Mouse (Mus musculus) heart, postnatal 10 days (tissue): ENCODE measurements around the gene Ldb3. TPM values are rescaled to one million over a fixed set of nuclear protein-coding genes. Genes with fewer than 3 reads are reported as not detected.

Experiments
- DNase-seq, 2 experiments: peaks; one replicate each; pipeline ENCODE4 v3.0.0; 2021
- intact Hi-C: fragments of 180-260 bp; cut with DNase I; formaldehyde crosslinking; loops from one replicate; pipeline ENCODE4 v1.15.1; 2025
- total RNA-seq, 2 experiments: library from RNA; stranded (reverse); gene quantifications; 2 replicates each; pipeline ENCODE4 v1.2.3; 2021

Ldb3 gene
- total RNA-seq, 2 experiments from 2014 or later = 879 to 920 TPM

GRCm38 (mm10) chr14:34564646-34565045, 23.8 kb downstream of the Ldb3 start:
- DNase-seq = peak; percentile 82 to 83
- intact Hi-C loops = no loop called here

DNA sequence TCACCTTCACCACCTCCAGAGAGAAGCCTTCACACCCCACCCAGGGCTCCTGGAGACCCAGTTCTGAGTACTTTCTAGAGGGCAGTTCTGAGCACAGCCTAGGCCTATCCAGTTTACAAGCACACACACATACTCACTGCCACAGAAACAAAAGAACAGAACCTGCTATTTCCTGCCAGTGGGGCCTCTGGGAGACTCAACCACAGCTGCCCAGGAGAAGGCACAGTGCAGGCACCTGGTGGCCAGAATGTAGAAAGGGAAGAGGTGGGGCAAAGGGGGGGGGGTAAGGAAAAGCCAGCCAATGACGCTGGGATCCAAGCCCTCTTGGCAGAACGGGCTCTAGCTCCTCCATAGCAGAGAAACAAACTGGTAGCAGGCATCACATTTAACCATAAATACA, 26.1 kb downstream of the Ldb3 start:
- DNase-seq = no peak
- intact Hi-C loops = no loop called here

DNA sequence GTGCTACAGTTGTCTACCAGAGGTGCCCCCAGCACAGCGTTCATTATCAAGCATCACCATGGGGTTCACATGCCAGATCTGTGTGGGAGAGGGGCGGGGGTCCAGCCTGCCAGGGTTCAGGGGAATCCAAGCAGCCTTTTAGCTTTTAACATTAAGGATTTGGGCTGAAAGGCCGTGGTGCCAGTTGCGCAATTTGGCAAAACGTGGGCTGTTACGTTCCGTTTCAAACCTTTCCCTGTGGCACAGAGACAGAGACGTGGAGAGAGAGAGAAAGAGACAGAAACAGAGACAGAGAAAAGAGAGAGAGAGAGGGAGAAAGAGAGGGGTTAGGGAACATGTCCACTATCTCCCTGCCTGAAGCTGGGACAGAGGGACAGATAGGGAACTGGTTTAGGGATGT, 26.8 kb downstream of the Ldb3 start:
- intact Hi-C loops = no loop called here
- DNase-seq = no peak

DNA sequence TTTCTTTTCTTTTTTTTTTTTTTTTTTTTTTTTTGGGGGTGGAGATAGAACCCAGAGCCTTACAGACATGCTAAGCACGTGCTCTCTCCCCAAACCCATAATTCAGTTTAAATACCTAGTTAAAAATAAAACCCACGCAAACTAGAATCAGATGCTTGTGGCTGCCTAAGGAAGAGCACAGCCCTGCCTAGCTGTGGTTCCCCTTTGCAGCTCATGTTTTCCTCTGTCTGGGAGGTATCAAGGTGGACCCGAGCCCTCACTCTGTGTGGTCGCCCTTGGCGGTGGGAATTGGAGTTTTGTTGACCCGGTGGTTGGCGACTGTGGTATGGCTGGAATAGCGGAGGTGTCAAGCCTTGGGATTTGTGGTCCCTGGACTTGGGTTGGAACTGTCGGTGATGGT, 29.5 kb downstream of the Ldb3 start:
- intact Hi-C loops = loop anchor here (10.0 kb wide), 1 partner anchor 284 kb away; no protein-coding TSS in a partner anchor
- DNase-seq = no peak

GRCm38 (mm10) chr14:34555211-34555610, 33.3 kb downstream of the Ldb3 start:
- DNase-seq = no peak
- intact Hi-C loops = loop anchor here (10.0 kb wide), 1 partner anchor 280 kb away; no protein-coding TSS in a partner anchor

DNA sequence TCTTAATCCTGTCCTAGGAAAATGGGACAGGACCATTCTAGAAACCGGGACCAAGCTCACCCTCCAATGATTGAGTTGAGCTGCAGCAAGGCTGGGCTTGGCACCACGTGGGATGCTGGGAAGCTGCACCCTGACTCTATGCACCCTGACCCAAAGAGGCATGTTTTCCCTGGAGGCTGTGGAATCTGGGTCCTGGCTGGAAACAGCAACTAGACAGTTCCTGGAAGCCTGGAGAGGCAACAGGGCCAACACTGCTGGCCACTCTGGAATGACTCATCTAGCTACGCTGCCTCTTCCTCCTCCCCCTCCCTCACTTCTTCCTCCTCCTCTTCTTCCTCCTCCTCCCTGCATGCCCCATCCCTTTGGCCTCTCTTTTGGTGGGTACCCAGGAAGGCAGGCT, 34.4 kb downstream of the Ldb3 start:
- DNase-seq = peak; percentile 69 to 73
- intact Hi-C loops = loop anchor here (10.0 kb wide), 1 partner anchor 279 kb away; no protein-coding TSS in a partner anchor

DNA sequence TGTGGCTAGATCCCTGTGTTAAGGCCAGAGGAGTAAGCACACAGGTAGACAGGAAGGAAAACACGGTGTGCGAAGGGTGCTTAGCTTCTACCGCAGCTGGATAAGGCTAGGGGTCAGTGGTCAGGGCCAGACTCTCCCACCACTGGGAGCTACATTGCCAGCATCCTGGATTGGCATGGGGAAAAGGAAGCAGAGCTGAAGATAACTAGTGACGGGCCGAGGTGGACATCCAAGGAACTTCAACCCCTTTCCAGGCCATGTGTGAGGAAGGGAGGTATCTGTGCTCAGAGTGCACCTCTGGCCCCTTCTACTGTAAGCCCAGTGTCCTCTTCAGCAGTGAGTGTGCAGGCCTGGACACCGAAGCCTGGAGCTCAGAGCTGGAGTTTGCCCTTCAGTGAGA, 35.0 kb downstream of the Ldb3 start:
- intact Hi-C loops = loop anchor here (10.0 kb wide), 1 partner anchor 279 kb away; no protein-coding TSS in a partner anchor
- DNase-seq = no peak

- no peak for DNase-seq
- intact Hi-C loops = loop anchor here (10.0 kb wide), 1 partner anchor 277 kb away; no protein-coding TSS in a partner anchor
These were observed 36.3 kb downstream of the Ldb3 start for GRCm38 (mm10) chr14:34552226-34552625.

DNA sequence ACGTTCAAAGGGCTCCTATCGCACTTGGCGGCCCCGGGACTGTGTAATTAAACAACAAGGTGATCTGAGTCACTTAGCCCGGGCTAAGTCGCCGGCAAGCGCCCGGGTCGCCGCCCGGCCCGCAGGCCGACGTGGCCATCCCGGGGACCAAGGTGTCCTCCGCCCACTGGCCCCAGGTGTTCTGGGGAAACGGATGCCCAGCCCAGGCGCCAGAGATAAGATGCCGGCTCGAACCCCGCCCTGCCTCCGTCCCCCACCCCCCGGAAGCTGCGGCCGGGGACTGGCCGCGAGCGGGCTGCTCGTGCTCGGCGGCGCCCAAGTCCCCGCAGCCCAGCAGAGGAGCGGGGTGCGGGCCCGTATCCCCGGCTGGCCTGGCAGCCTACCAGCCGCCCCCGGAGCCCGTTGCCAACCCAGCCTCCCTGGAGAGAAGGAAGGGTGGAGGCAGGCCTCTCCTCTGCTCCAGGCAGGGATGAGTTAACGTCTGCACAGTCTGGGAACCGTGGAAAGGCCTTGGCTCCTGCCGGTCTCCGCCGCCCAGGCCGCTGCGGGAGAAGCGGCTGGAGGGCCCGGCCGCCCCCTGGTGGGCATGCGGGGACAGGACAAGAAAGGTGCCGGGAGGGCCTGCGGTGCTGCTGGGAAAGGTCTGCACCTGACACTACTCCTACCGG, 39.3 kb downstream of the Ldb3 start:
- DNase-seq = peak; percentile 86 to 88
- intact Hi-C loops = loop anchor here (2.0 to 5.0 kb wide), 3 partner anchors 48 to 177 kb away; partner anchors contain the start of gene Sncg

- intact Hi-C loops = loop anchor here (2.0 to 5.0 kb wide), 3 partner anchors 48 to 176 kb away; partner anchors contain the start of gene Sncg
- DNase-seq = peak; percentile 78
These were observed 40.0 kb downstream of the Ldb3 start for GRCm38 (mm10) chr14:34548391-34549001.

DNA sequence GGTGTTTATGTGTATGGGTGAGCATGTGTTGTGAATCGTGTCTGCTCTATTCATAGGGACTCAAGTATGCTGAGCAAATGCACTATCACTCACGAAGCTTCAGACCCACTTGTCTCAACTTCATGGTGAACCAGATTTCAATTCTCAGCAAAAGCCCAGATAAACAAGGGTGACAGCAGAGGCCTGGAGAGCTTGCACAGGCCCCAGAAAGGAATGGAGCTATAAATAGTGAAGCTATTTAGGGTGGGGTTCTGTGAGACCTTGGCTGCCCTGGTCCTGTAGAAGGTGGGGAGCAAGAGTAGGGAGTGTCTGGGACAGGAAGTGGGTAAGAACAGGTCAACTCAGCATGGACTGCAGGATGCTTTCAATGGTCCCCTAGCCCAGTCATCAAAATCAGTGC, 43.9 kb downstream of the Ldb3 start:
- peak; percentile 62 to 69 for DNase-seq
- intact Hi-C loops = no loop called here

DNA sequence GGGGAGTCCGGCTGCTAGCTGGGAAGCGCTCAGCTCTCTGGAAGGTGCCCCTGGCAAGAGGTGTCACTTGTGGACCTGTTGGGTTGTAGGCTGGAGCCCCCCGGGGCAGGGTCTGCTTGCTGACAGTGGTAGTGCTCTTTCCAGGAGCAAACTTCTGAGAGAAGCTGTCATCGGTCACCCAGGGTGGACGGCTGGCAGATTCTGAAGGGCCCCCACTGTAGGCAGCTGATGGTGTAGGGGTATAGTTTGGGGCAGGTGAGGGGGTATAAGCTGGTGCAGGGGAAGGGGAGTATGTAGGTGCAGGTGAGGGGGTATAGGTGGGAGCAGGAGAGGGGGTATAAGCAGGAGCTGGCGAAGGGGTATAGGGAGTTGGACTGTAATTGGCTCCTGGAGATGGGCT, 44.5 kb downstream of the Ldb3 start:
- intact Hi-C loops = no loop called here

GRCm38 (mm10) chr14:34543596-34543995, 44.9 kb downstream of the Ldb3 start:
- intact Hi-C loops = no loop called here
- peak; percentile 64 to 77 for DNase-seq

More for the DNA sequence above, 44.5 kb downstream of the Ldb3 start:
- DNase-seq = peak in 1 of 2 experiments; percentile 36

GRCm38 (mm10) chr14:34541896-34542295, 46.6 kb downstream of the Ldb3 start:
- intact Hi-C loops = no loop called here
- DNase-seq = peak in 1 of 2 experiments; percentile 34

- intact Hi-C loops = no loop called here
- DNase-seq = peak; percentile 74 to 77
These were observed 47.8 kb downstream of the Ldb3 start for GRCm38 (mm10) chr14:34540685-34541162.

DNA sequence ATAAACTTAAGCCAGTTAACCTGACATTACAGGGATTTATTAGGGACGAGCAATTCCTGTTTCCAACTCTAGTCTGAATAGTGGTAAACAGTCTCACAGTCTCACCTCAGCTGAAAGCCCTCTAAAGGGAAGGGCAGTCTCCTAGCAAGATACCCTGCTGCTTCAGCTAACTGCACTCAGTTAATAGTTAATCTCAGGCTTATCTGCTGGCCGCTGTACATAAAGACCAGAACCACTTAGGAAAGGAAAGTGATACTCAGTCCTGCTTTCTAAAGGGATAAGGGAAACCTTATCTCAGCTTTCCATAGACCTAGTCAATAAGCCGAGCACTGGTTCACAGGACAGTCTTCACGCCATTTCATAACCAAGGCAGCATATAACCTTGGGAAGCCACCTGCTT, 52.6 kb downstream of the Ldb3 start:
- intact Hi-C loops = no loop called here
- DNase-seq = no peak

- no peak for DNase-seq
- intact Hi-C loops = no loop called here
These were observed 54.9 kb downstream of the Ldb3 start for GRCm38 (mm10) chr14:34533537-34533936.

DNA sequence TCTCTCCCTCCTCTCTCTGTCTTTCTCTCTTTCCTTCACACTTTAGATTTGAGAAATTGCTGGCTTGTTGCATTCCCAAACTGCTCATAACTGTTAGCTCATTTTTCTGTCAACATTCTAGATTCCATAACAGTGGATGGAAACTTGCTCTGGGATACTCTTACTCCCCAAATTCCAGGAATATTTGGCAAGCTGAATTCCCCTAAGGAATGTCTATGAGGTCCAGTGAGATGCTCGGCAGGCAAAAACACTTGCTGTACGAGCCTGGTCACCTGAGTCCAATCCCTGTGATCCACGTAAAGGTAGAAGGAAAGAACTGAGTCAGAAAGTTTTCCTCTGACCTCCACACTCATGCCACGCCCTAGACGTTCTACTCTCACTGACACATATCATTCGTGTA, 55.9 kb downstream of the Ldb3 start:
- intact Hi-C loops = no loop called here

GRCm38 (mm10) chr14:34528804-34529203, 59.7 kb downstream of the Ldb3 start:
- DNase-seq = peak; percentile 53 to 65
- intact Hi-C loops = no loop called here

More for the DNA sequence above, 55.9 kb downstream of the Ldb3 start:
- DNase-seq = no peak

- intact Hi-C loops = no loop called here
These were observed 65.8 kb downstream of the Ldb3 start, which contains the start of gene 9230112D13Rik for GRCm38 (mm10) chr14:34522701-34523100. Gene 9230112D13Rik, minus strand, starts transcription at chr14:34522801.

GRCm38 (mm10) chr14:34517959-34518544, 70.4 kb downstream of the Ldb3 start:
- intact Hi-C loops = no loop called here
- no peak for DNase-seq

More at GRCm38 (mm10) chr14:34522701-34523100, 65.8 kb downstream of the Ldb3 start, which contains the start of gene 9230112D13Rik:
- DNase-seq = no peak
